Mouse (Mus musculus): Measurements from ENCODE around the gene Kiss1.

Kiss1 gene

DNA sequence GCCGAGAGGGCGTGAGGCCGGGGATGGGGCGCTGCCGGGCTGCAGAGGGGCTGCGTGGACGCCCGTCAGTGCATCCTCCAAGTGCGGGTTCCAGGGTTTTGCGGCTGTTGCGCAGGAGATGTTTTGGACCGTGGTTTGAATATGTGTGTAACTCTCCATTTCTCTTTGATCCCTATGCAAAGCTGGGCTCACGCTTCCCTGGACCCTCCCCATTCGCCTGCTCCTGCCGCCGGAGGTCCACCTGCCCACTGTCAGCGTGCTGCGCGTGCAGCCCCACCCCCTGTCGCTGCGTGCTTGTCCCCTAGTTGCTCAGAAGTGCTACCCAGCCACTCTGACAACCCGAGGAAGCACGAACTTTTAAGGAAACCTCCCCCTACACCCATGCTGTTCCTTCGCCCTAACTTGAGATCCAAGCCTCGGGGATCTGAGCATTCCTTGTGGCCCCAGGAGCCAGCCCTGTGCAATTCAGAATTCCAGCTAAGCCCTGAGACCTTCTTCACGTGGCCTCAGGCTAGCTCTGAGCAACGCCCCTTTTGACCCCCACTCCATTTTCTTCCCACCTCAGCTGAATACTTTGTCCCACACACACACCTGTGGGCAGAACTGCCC is 42.5 kb downstream of the Kiss1 start:
- DNase-seq = no peak

DNA sequence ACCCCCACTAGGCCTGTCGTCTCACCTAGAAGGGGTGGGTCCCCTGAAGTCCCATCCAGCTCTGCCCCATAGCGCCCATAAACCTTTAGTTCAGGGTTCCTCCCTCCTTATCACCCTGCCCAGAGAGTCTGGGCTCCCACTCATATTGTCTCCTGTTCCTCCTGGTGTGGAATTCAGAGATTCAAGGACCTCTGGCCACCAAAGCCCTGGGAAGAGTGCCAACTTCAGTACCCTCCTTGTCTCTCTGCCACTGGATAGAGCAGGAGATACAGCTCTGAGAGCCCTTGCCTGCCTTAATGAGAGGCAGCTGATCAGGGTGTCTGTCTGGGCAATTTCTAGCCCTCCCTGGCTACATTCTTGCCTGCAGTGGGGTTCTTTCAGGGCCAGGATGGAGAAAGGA is 43.2 kb downstream of the Kiss1 start:
- DNase-seq = no peak

DNA sequence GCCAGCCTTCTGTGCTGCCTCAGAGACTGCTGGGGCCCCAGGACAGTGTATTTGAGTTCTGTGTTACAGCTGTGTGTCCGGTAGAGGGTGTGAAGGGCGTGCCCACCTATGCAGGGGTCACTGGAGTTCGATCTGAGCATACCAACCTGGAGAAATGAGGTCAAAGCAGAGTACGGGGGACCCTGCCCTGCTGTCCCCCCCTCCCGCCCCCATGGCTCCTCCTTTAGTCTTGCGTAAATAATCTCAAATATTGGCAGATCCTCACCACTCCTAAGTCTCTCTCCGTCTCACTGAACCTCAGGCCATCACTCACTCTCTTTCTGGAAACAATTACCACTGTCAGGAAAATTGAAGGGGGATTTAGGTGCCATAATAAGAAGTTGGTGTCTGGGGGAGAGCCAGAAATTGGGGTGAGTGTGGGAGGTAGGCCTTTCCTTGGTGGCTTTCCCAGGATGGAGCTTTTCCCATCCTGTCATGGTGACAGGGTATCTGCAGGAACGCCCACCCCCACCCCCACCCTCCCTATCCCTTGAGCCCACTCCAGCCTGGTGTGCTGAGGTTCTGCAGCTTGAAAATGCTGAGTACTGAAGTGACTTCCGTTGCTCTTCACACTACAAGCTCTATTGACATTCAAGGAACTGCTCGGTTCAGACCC is 45.4 kb downstream of the Kiss1 start:
- no peak for DNase-seq

DNA sequence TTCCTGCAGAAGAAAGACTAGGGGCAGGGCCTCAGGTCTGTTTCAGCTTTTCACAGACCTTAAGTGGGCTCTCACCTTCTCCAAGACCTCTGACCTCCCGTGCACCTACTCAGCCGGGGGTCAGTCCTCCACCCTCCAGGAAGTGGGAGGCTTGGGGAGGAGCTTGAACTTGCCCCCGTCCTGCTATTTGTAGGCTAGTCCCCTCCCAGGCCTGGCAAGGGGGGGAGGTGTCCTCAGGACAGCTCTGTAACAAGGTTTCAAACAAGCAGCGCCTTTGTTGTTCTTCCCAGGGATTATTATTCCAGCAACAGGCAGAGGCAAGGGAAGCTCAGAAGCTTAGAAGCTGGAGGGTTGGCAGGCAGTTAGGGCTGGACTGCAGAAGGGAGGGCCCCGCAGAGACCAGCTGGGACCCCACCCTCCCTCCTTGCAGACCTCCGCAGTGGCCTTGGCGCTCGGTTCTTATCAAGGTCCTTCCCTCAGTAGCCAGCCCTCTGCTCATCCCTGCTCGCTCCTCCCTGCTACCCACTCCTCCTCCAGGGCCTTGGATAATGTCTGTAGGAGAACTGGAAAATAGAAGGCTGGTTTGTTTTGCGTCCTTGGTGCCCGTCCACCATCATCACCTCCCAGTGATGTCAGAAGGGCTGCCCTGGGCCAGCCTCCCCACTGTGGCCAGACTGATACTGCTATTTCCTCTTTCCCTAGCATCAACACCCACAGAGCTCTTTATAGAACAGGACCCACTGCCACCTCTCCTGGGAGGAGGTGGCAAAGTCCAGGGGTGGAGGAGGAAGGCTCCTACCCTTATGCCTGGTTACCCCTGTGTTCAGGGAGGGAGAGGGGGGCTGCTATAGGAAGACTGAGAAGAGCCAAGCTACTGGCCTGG is 46.2 kb downstream of the Kiss1 start:
- no peak for DNase-seq

DNA sequence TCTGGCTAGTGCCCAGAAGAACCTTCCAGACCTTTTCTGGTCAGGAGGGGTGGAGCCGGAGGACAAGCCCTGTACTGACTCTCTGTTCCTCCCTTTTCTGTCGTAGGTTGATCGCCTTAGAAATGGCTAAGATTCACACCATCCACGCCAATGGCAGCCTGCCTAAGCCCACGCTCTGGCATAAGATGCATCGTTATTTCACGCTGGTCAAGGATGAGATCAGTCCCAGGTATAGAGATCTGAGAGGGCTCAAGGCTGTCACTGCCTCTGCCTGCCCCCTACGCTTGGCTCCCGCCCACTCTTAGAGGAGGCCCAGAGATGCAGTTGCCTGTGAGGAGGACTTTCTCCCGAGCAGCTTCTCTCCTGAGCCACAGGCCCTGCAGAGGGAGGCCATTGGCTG is 47.0 kb downstream of the Kiss1 start:
- no peak for DNase-seq

DNA sequence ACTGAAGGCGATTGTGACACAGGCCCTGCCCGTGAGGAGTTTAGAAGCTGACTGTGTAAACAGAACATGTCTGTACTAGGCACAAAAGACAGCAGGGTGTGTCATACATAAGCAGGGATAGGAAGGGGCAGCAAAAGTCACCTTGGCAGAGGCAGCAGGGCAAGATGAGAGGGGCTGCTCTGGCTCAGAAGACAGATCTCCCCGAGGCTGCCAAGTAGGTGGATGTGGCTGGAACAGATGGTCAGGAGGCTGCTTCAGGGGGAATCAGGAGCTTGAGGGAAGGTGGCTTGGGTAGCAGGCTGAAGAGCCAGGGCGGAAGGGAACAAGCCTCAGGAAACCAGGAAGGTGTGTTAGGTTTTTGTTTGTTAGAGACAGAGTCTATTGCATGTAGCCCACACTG is 48.7 kb downstream of the Kiss1 start:
- DNase-seq = no peak

DNA sequence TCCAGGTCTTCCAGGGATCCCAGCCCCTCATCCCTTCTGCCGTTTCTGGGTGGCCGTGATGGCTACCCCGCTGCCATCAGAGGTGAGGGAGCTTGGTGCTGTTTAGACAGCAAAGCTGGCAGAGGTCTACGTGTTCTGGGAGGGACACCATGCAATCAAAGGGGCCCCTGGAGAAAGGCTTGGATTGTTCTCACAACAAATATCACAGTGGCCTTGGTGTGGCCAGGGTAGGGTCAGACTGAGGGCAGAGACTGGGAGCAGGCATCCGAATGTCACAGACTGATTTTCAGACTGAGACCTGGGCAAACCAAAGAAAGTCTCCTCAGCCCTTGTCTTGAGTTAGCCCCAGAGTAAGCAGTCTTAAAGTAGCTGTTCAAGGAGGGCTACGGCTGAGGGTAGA is 49.8 kb downstream of the Kiss1 start:
- no peak for DNase-seq

DNA sequence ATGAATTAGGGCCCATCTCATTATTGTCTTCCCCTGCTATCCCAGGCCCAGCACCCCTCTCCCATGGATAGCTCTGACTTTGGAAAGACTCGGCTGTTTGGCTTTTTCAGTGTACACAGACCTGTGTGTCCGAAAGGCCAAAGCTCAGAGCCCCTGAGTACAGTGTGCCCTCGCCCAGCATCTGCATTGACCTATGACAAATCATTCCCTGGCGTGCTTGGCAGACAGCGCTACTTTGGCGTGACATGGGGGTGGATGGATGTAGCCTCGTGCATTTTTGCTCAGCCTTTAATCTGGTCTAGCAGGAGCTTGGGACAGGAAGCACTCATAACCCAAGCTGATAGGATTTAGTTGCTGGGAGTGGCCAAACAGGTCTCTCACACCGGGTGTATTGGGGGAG is 50.4 kb downstream of the Kiss1 start:
- no peak for DNase-seq

GRCm38 (mm10) chr1:133375696-133376346 is 54.1 kb downstream of the Kiss1 start:
- no peak for DNase-seq

DNA sequence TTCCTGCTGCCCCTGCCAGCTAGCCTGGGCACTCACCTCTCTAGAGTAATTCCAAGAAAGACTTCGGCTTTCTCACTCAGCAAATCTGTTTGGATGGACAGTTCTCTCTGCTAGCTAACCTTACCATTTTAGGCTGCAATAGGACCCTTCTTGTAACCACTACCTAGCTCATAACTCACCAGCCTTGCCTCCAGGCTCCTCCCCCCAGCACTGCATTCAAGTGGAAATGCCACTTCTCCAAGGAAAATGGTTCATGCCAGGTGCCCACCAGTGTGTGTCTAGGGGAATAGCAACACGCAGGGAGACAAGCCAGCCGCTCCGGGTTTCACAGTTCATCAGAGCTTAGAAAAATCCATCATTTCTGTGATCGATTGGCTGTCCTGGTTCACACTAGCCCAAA is 55.9 kb downstream of the Kiss1 start:
- no peak for DNase-seq
